Mouse (Mus musculus) megakaryocyte progenitor cell, adult 5-6 weeks (primary cell): ENCODE data around the gene Dync2li1. TPM values are rescaled to one million over a fixed set of nuclear protein-coding genes. Genes with fewer than 3 reads are reported as not detected.

Source experiments
- ATAC-seq: replicated peaks from 2 replicates; pipeline ENCODE4 v1.8.0; 2016; ENCODE audit warnings: mild to moderate bottlenecking, moderate TSS enrichment, inconsistent platforms; ENCODE audit not compliant: poor library complexity
- total RNA-seq, 2 experiments: library from RNA; stranded (forward) in 1 of 2; stranded (reverse) in 1 of 2; fragments of 157-497, 149-512 nt in 1 of 2; fragments of 200-1000 nt in 1 of 2; gene quantifications; 2 replicates each; pipeline versions ENCODE4 v1.2.3 to v1.2.4; 2015 to 2017

Dync2li1 gene
- total RNA-seq, 2 experiments from 2014 or later = 4.9 to 5.9 TPM

DNA sequence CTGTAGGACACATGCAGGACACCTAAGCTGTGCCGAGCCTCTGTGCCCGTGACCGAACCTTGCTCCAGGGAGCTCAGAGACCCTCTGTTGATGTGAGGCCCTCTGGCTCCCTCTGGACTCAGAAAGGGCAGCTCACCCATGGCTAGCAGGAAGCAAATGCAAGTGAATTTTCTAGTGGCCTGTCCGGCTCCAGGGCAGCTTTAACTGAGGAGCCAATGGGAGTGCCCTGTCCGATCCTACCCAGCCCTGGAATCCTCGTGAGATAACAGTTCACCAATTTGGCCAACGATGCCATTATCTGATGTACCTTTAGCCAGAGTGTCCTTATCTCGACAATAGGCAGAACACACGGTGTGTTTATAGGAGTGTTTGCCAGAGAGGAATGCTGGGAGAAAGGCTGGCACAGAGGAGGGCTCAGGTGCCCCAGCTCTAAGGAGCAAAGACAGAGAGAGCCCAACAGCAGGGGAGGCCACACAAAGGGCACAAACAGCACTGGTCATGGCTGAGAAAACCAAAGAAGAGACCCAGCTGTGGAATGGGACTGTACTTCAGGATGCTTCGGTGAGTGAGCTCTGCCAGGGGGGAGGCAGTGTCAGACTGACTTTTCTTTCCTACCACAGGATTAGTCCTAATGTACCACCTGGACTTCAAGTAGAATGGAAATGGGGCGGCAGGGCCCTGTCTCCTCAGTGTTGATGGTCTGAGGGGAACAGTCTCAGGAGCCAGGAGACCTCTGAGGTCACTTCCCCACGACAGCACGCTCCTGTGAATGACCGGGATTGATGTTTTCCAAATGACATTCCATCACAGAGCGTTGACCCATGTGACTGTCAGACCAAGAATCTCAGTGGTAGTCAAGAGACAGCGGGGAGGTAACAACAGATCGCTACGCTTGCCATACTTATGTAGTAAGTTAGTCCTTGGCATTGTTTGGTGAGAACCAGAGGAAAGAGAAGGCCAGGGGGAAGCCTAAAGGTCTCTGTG lies 56.7 kb downstream of the Dync2li1 start, which contains the start of gene Abcg5:
Gene Abcg5 (minus strand): TSS at position 278 of the 984 bp plus-strand sequence.
- no peak for ATAC-seq

DNA sequence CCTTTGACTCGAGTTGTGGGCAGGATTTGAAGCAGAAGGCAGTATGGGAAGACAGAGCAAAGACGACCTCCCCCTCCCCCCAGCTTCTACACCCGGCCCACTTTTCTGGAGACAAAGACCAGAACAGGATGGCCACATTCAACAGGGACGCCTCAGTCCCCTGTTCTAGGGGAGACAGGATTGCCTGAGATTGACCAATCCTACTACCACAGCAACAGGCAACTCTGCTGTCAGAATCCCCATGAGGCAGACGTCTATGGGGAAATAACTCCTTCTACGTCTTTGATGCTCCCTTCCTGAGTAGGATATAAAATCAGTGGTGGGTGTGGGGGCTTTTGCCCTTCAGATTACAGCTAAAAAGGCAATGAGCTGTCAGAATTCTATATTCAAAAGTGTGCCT lies 58.0 kb downstream of the Dync2li1 start:
- ATAC-seq = peak; percentile 50; the same call in 1 of the 2 replicates

DNA sequence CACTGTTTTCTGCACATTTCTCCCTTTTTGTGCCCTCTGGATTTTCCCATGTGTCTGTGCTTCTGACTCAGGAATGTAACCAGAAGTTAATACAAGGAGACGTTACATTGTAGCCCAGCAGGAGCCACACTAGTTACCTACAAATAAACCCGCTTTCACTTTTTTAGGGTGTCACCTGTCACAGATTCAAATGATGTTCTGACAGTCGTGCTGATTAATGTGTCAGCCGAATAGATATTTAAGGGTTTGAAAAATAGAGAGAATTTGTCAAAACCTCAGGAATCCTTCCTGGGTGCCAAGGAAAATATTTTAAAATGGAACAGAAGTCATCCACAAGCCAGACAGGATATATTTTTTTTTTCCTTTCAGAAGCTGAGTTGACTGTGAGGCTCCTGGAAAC lies 59.0 kb downstream of the Dync2li1 start:
- ATAC-seq = no peak

DNA sequence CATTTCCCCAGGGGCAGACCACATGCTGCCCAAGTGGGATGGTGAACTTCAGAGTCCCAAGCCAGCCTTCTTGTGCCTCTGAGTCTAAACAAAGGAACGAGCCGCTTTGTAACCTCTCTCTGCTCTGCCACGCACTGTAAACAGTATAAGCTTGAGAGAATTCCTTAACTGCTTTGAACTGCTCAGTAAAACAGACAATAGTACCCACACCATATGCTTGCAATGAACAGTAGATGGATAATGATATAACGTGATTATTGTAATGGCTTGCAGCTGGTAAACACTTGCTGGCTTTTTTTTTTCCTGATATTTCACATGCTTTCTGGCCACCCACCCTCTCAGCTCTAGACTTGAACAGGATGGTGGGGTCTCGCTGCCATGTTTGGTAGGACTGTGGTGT lies 61.7 kb downstream of the Dync2li1 start:
- no peak for ATAC-seq

DNA sequence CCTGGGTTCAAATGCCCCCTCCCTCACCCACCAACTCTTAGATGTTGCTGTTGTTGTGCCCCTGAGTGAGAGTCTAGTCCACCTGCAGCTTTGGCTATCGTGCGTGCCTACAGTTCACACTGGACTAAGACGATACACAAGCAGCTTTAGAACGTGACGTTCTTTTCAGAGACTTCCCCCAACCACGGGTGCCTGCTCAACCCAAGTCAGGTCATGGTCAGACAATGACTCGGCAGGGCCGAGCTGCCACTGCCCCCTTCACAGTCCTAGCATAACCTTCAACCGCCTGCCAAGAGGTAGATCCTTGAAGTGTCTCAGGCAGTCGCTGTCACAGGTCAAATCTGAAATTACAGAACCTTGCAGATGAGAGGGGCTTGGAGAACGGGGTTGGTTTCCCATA lies 62.5 kb downstream of the Dync2li1 start:
- no peak for ATAC-seq

DNA sequence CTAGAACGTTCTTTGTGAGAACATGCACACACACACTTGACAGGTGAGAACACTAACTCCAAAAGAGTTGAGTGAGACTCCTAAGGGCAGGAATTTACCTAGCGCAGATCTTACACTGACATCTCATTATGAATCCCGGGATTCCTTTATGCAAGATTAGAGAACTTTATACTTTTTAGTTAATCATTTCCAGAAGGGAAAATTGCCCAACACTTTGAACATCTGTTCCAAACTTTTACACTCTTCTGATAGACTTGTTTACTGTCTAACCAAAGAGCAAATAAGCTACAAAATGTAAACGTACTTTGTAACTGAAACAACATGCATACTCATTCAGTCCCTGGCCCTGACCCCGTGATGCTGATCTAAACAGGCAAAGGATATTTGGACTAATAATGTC lies 63.0 kb downstream of the Dync2li1 start:
- no peak for ATAC-seq

DNA sequence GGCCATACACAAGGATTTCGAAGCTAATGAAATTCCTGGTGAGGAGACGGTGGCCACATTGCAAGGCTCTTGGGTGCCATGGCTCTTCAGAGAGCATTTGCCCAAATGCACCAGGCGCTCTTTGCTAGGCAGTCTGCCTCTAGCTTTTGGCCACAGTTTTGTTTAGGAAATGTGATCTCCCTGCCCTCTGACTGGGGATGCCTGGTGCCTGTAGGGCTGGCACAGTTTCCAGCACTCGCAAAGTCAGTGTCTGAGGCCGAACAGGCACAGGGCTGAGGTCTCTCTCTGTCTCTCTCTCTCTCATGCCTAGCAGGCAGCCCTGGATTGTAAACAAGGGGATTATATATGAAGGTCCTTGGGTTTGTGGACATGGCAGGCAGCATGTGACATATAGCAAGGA lies 63.8 kb downstream of the Dync2li1 start:
- ATAC-seq = no peak

DNA sequence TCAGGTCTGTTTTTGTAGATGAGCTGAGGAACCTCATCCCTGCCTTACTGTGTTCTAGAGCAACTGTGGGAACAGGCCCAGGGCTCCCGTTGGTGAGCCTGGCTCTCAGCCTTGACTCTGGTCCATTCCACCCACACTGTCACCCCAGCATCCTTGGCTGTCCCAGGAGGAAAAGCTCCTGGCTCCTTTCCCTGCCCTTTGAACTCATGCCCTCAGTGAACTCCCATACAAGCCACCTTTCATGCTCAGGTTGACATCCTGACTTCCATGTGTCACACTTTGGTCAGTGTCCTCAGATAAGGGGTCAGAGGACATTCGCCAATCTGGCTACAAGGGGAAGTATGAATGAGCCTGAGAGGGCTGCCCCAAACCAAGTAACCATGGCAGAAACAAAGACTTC lies 67.4 kb downstream of the Dync2li1 start:
- no peak for ATAC-seq

DNA sequence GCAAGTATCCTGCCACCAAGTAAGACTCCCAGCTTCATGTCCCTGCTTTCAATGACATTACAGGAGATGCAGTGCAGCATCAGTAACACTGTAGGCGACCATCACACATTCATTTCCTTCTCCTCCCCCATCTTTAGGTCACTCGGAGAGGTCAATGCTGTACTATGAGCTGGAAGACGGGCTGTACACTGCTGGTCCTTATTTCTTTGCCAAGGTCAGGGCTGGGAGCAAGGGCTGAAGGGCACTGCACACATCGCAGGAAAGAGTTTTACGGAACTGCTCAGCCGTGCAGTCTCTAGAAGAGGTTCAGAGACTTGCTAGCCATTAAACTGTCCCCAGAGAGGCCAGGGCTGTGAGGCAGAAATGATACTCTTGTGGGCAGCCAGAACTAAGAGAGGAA lies 70.2 kb downstream of the Dync2li1 start:
- no peak for ATAC-seq

DNA sequence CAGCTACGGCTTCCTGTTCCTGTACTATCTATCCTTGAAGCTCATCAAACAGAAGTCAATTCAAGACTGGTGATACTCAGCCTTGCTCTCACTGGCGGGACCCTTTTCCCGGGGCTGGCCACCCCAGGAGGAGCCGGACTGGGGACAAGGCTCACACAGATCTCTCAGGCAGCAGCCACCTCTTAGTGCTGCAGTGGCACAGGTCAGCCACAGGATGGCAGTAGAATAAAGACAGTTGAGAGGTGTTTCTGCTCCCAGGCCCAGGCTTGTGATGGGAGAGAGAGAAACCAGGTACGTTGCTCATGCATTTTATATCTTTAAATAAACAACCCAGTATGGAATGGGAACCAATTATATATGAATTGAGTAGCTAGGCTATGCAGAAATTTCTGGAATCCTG lies 72.4 kb downstream of the Dync2li1 start:
- peak; percentile 93 for ATAC-seq

Other genes with a start within 250 kb of the Dync2li1 start
- 28.2 and 32.7 TPM in 2 replicates for gene Thada, start 160.3 kb upstream of the Dync2li1 start, total RNA-seq (2015)
- gene Thada, start 160.3 kb upstream of the Dync2li1 start, total RNA-seq (2017) = 27.1 and 33.8 TPM in 2 replicates
- 0.44 and 0.81 TPM in 2 replicates for gene Plekhh2, start 114.6 kb upstream of the Dync2li1 start, total RNA-seq (2015)
- gene Plekhh2, start 114.6 kb upstream of the Dync2li1 start, total RNA-seq (2017) = 0.25 and 0.27 TPM in 2 replicates
- not detected in 2 replicates for gene Abcg8, start 49.8 kb downstream of the Dync2li1 start, total RNA-seq (2015)
- not detected in 2 replicates for gene Abcg8, start 49.8 kb downstream of the Dync2li1 start, total RNA-seq (2017)
- not detected in 2 replicates for gene Abcg5, start 56.5 kb downstream of the Dync2li1 start, total RNA-seq (2015)
- not detected in 2 replicates for gene Abcg5, start 56.5 kb downstream of the Dync2li1 start, total RNA-seq (2017)
- gene Lrpprc, start 164.3 kb downstream of the Dync2li1 start, total RNA-seq (2015) = 42.0 and 53.0 TPM in 2 replicates
- 76.3 and 91.4 TPM in 2 replicates for gene Lrpprc, start 164.3 kb downstream of the Dync2li1 start, total RNA-seq (2017)